Mouse (Mus musculus): ENCODE measurements at regions not wholly inside any gene's neighbourhood (a gene's known extent, or its start where the extent isn't known, plus 50 kb on each side); places are given as distances from the start of the nearest gene placed in this dataset.

- DNase-seq (ENCODE audit: low read depth, low spot score): no peak
Observed at GRCm38 (mm10) chr17:85508386-85508785, 105.0 kb upstream of the Six3 start.

- DNase-seq (ENCODE audit: low read depth, low spot score): no peak
Observed at GRCm38 (mm10) chr17:85512971-85513370, 100.4 kb upstream of the Six3 start.

- no peak for DNase-seq (ENCODE audit: low read depth, low spot score)
Observed at GRCm38 (mm10) chr17:85513936-85514335, 99.5 kb upstream of the Six3 start.

- DNase-seq (ENCODE audit: low read depth, low spot score): no peak
Observed at GRCm38 (mm10) chr17:85514396-85514795, 99.0 kb upstream of the Six3 start.

- DNase-seq (ENCODE audit: low read depth, low spot score): no peak
Observed at GRCm38 (mm10) chr17:85517301-85517700, 96.1 kb upstream of the Six3 start.

GRCm38 (mm10) chr17:85518513-85518912 is 94.9 kb upstream of the Six3 start:
- no peak for DNase-seq (ENCODE audit: low read depth, low spot score)

- no peak for DNase-seq (ENCODE audit: low read depth, low spot score)
Observed at GRCm38 (mm10) chr17:85527327-85527698, 86.1 kb upstream of the Six3 start.

- DNase-seq (ENCODE audit: low read depth, low spot score): no peak
Observed at GRCm38 (mm10) chr17:85528105-85529004, 85.1 kb upstream of the Six3 start.

GRCm38 (mm10) chr17:85536311-85536710 is 77.1 kb upstream of the Six3 start:
- DNase-seq (ENCODE audit: low read depth, low spot score): no peak

GRCm38 (mm10) chr17:85541258-85541777 is 72.1 kb upstream of the Six3 start:
- no peak for DNase-seq (ENCODE audit: low read depth, low spot score)

GRCm38 (mm10) chr17:85548061-85548460 is 65.3 kb upstream of the Six3 start:
- DNase-seq (ENCODE audit: low read depth, low spot score): no peak

- DNase-seq (ENCODE audit: low read depth, low spot score): no peak
Observed at GRCm38 (mm10) chr17:85561006-85561405, 52.4 kb upstream of the Six3 start.

GRCm38 (mm10) chr17:85562510-85563266 is 50.7 kb upstream of the Six3 start:
- peak; percentile 32 for DNase-seq (ENCODE audit: low read depth, low spot score)

GRCm38 (mm10) chr17:85563391-85563790 is 50.0 kb upstream of the Six3 start:
- no peak for DNase-seq (ENCODE audit: low read depth, low spot score)
